Mouse (Mus musculus) gastrocnemius, postnatal 10 days (tissue): Measurements from ENCODE around the gene Ier3. TPM values are rescaled to one million over a fixed set of nuclear protein-coding genes. Genes with fewer than 3 reads are reported as not detected.
A peak's percentile ranks its signal among the peaks of the same experiment; 100 is the strongest.

Experiments
- DNase-seq: peaks from one replicate; pipeline ENCODE4 v3.0.0; 2021; ENCODE audit warnings: mixed read lengths
- microRNA-seq, 2 experiments: library from miRNA; unstranded; fragments of <30 nt; microRNA quantifications; one replicate each; pipeline ENCODE4 v1.2.0; 2021
- total RNA-seq, 2 experiments: library from RNA; stranded (reverse); gene quantifications; 2 replicates each; pipeline ENCODE4 v1.2.3; 2021

Ier3 gene
- total RNA-seq, 2 experiments from 2014 or later, result 4.5 to 5.8 TPM

DNA sequence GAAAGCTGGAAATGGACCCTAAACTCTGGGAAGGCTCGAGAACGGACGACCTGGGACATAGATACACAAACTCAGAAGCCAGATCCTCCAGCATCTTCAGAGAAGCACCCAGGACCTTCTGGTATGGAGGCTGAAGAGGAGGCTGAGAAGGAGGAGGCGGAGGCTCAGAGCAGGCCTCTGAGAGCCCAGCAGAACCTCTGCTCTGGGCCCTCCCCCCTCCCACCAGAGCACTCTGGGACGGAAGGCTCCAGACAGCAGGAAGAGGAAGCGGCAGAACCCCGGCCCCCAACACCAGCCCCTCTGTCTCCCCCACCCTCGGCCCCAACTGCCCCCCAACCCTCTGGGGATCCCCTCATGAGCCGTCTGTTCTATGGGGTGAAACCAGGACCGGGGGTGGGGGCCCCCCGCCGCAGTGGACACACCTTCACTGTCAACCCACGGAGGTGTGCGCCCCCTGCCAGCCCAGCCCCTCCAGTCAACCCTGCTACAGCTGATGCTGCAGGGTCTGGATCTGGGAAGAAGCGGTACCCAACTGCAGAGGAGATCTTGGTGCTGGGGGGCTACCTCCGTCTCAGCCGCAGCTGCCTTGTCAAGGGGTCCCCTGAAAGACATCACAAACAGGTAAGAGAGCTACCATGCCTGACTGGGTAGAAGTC lies 46.8 kb downstream of the Ier3 start:
- DNase-seq, result no peak

- no peak for DNase-seq
Measured at GRCm38 (mm10) chr17:35868961-35869345, 47.5 kb downstream of the Ier3 start.

GRCm38 (mm10) chr17:35869346-35870067 lies 48.0 kb downstream of the Ier3 start:
- DNase-seq, result peak; percentile 41

GRCm38 (mm10) chr17:35870151-35870883 lies 48.8 kb downstream of the Ier3 start:
- DNase-seq, result peak; percentile 43

DNA sequence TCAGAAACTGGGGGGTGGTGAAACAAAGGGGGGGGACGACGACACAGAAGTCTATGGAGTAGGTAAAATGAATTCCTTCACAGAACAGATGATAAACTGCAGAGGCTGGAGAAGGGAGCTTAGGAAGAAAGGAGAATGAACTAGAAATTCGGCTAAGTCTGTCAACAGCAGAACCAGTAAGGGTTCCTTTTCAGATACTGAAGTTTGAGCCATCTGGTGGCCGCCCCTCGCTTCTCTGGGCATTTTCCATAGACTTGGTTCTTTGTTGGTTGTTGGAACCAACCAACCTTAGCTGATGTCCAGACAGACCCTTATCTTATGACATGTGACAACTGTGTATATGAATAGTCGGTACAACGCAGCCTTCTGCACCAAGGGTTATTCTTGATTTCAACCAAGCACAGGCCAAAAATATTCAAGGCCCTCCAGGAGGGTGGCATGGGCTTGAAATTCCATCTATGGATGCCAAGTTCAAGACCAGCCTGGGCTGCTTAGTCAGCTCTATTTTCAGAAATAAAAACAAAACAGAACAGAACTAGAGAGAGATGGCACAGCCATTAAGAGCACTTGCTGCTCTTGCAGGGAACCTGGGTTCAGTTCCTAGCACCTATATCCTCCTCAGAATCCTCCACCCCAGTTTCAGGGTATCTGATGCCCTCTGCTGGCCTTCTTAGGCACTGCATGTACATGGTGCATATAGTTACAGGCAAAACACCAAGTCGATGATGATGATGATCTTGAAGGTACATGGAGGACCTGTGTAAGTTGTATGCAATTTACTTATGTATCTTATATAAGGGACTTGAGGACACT lies 49.6 kb downstream of the Ier3 start:
- DNase-seq, result peak; percentile 44

Small RNAs within 50 kb of the gene (microRNA-seq; reads per million reads assigned to microRNA genes)
- gene Gm28033, result 0 to 0.25 reads per million in 2 experiments

Other genes starting within 250 kb of the Ier3 start
- gene Sfta2, start 220.1 kb upstream of the Ier3 start, total RNA-seq, result not detected
- gene Gm9573, start 195.0 kb upstream of the Ier3 start, total RNA-seq, result not detected
- not detected for gene Mucl3, start 178.0 kb upstream of the Ier3 start, total RNA-seq
- 10 to 100 TPM; 17.0 to 24.0 TPM for gene Vars2, start 154.1 kb upstream of the Ier3 start, total RNA-seq
- gene Gtf2h4, start 147.9 kb upstream of the Ier3 start, total RNA-seq, result 10 to 100 TPM; 18.2 to 20.5 TPM
- gene Ddr1, start 117.1 kb upstream of the Ier3 start, total RNA-seq, result 10 to 100 TPM; 35.2 to 42.8 TPM
- gene Flot1, start 1.5 kb downstream of the Ier3 start, total RNA-seq, result 10 to 100 TPM; 38.8 to 41.3 TPM
- 100 to 1,000 TPM; 205 to 251 TPM for gene Tubb5, start 16.6 kb downstream of the Ier3 start, total RNA-seq
- 10 to 100 TPM; 10.1 to 14.6 TPM for gene Mdc1, start 19.8 kb downstream of the Ier3 start, total RNA-seq
- 1 to 10 TPM; 7.8 to 9.7 TPM for gene Nrm, start 39.6 kb downstream of the Ier3 start, total RNA-seq
- gene Ppp1r18, start 43.9 kb downstream of the Ier3 start, total RNA-seq, result 10 to 100 TPM; 14.7 to 21.9 TPM
- 10 to 100 TPM; 12.6 to 16.8 TPM for gene Dhx16, start 58.1 kb downstream of the Ier3 start, total RNA-seq
- 10 to 100 TPM; 49.6 to 56.2 TPM for gene 2310061I04Rik, start 75.7 kb downstream of the Ier3 start, total RNA-seq
- 1 to 10 TPM; 6.4 to 9.8 TPM for gene Atat1, start 88.4 kb downstream of the Ier3 start, total RNA-seq
- gene Mrps18b, start 94.7 kb downstream of the Ier3 start, total RNA-seq, result 10 to 100 TPM; 44.8 to 54.4 TPM
- gene Ppp1r10, start 94.8 kb downstream of the Ier3 start, total RNA-seq, result 10 to 100 TPM; 31.4 to 47.1 TPM
- gene Abcf1, start 148.1 kb downstream of the Ier3 start, total RNA-seq, result 10 to 100 TPM; 65.7 to 71.6 TPM
- gene Gnl1, start 158.2 kb downstream of the Ier3 start, total RNA-seq, result 10 to 100 TPM; 21.7 to 28.5 TPM
- gene Prr3, start 158.6 kb downstream of the Ier3 start, total RNA-seq, result 1 to 10 TPM; 5.1 to 9.3 TPM
- gene H2-T24, start 198.9 kb downstream of the Ier3 start, total RNA-seq, result under 1 TPM; 0.45 to 0.84 TPM
- gene H2-T23, start 211.2 kb downstream of the Ier3 start, total RNA-seq, result 1 to 10 TPM; 5.2 to 6.7 TPM
- gene H2-T22, start 221.1 kb downstream of the Ier3 start, total RNA-seq, result 1 to 10 TPM; 8.1 to 8.8 TPM
- gene Gm6034, start 221.3 kb downstream of the Ier3 start, total RNA-seq, result under 1 TPM in 1 of 2 experiments, not detected in 1; 0.16 TPM
- gene Gm11127, start 236.7 kb downstream of the Ier3 start, total RNA-seq, result 1 to 10 TPM; 1.6 to 2.0 TPM